Mouse (Mus musculus) heart, embryonic 15.5 days (tissue): ENCODE measurements around the gene Olfr1080. TPM values are rescaled to one million over a fixed set of nuclear protein-coding genes. Genes with fewer than 3 reads are reported as not detected.
"Not testable (repeated sequence)": the region's sequence is repeated elsewhere in the genome, so short reads cannot be mapped to it uniquely, and the experiment has no call there.

Experiments used
- ATAC-seq: fragments of 200-750 bp; cut with Nextera tagmentation; replicated peaks from 2 replicates; pipeline ENCODE4 v1.8.0; 2017; ENCODE audit warnings: low read depth, moderate TSS enrichment; ENCODE audit not compliant: insufficient number of reproducible peaks, insufficient read depth, low FRiP score
- H3K27ac ChIP-seq: fragments of 300-500 bp; sonication (generic); 2 replicates; pipeline ENCODE4 v1.5.1; 2015; ENCODE audit warnings: mild to moderate bottlenecking, inconsistent platforms
- H3K27me3 ChIP-seq: fragments of 300-500 bp; sonication (generic); 2 replicates; pipeline ENCODE4 v1.6.1; 2015; ENCODE audit warnings: inconsistent platforms
- H3K36me3 ChIP-seq: fragments of 300-500 bp; sonication (generic); 2 replicates; pipeline ENCODE4 v1.6.1; 2015; ENCODE audit warnings: mild to moderate bottlenecking, inconsistent platforms
- H3K4me1 ChIP-seq: fragments of 300-500 bp; sonication (generic); replicated peaks from 2 replicates; pipeline ENCODE4 v1.6.1; 2015; ENCODE audit warnings: inconsistent platforms
- H3K4me2 ChIP-seq: fragments of 300-500 bp; sonication (generic); 2 replicates; pipeline ENCODE4 v1.6.1; 2015; ENCODE audit warnings: inconsistent platforms, mild to moderate bottlenecking, moderate library complexity
- H3K4me3 ChIP-seq: fragments of 300-500 bp; sonication (generic); 2 replicates; pipeline ENCODE4 v1.5.1; 2015; ENCODE audit warnings: mild to moderate bottlenecking, inconsistent platforms
- H3K9ac ChIP-seq: fragments of 300-500 bp; sonication (generic); 2 replicates; pipeline ENCODE4 v1.6.1; 2015; ENCODE audit warnings: mild to moderate bottlenecking, inconsistent platforms
- H3K9me3 ChIP-seq: fragments of 300-500 bp; sonication (generic); replicated peaks from 2 replicates; pipeline ENCODE4 v1.6.1; 2016; ENCODE audit warnings: inconsistent platforms
- WGBS: fragments of 180-500 bp; shearing (Covaris S2); methylation state at CpG from one replicate; pipeline ENCODE4 v1.1.7; 2015; ENCODE audit warnings: mixed read lengths; 5-methylcytosine and 5-hydroxymethylcytosine counted together
- polyA plus RNA-seq: library from polyadenylated mRNA; unstranded; fragments of >200 nt; fragmentation: Nextera tagmentation; extraction: Ambion mirVana; gene quantifications from 2 replicates; pipeline ENCODE4 v1.2.1, GENCODE M21; 2015

Gene Olfr1080
- not detected in 2 replicates for polyA plus RNA-seq

DNA sequence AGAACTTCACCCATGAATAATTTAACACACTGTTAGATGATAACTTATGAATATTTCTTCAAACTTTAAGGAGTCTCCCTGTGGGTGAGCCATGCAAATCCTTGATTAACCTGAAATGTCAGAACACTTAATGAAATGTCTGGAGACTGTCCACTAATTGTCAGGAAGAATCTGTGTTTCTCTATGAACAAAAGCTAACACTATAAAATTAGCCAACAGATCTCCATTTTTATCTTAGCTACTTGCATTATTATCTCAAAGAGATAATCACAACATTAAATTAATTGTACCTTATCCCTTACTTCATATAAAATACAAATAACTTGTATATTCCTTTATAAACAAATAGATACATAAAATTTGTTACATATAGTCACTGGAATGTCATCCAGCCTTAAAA lies at the start of gene Olfr1080:
Gene Olfr1080, minus strand, starts transcription at position 101 of the 400 bp plus-strand sequence.
- ATAC-seq, H3K4me3 ChIP-seq, H3K4me2 ChIP-seq, H3K9me3 ChIP-seq, H3K9ac ChIP-seq, H3K27me3 ChIP-seq, H3K4me1 ChIP-seq, H3K36me3 ChIP-seq, H3K27ac ChIP-seq: not testable (repeated sequence)

DNA sequence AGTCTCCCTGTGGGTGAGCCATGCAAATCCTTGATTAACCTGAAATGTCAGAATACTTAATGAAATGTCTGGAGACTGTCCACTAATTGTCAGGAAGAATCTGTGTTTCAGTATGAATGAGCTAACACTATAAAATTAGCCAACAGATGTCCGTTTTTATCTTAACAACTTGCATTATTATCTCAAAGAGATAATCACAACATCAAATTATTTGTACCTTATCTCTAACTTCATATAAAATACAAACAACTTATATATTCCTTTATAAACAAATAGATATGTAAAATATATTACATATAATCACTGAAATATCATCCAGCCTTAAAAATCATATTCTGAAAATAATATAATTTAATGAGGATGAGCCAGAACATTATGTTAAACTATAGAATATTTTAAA lies 40.8 kb upstream of the Olfr1080 start, which contains the start of gene Olfr1082:
Gene Olfr1082, minus strand, starts transcription at position 101 of the 400 bp plus-strand sequence.
- not testable (repeated sequence) for H3K4me3 ChIP-seq, H3K9me3 ChIP-seq, H3K9ac ChIP-seq, H3K4me2 ChIP-seq, H3K27ac ChIP-seq, H3K36me3 ChIP-seq, H3K4me1 ChIP-seq, H3K27me3 ChIP-seq, ATAC-seq
- 29% methylated on average over 1 of the region's 1 CpGs for WGBS

DNA sequence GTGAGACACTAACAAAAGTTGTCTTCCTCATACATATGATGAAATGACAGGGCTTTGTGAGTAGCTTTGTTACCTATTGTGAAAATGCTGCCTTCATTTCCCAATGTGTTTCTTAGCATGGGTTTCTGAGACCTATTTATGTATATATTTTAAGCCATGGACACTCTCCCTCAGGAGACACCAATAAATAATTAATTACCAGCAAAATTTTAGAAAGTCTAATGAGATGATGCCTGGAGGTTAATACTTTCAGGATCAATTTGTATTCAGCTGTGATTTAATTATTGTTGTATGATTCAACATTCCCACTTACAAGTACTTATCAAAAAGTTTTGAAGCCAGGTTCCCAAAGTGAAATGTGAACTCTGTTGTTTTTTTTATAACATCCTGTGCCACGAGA lies 15.7 kb downstream of the Olfr1080 start, which contains the start of gene Olfr1079:
Gene Olfr1079, minus strand, starts transcription at position 101 of the 400 bp plus-strand sequence.
- Histone ChIP-seq H3K27me3 (no peaks in the 10 kb centered on the region), H3K27ac (no peak within 1 kb of the TSS), H3K4me3 (no peak within 1 kb of the TSS), H3K4me1 (no peaks in the 10 kb centered on the region), H3K9ac (no peak within 1 kb of the TSS), H3K36me3 (no peaks in the 10 kb centered on the region), H3K4me2 (no peak within 1 kb of the TSS), H3K9me3 (no peaks in the 10 kb centered on the region)
- no peak for ATAC-seq
- 56% methylated on average over 1 of the region's 1 CpGs for WGBS

DNA sequence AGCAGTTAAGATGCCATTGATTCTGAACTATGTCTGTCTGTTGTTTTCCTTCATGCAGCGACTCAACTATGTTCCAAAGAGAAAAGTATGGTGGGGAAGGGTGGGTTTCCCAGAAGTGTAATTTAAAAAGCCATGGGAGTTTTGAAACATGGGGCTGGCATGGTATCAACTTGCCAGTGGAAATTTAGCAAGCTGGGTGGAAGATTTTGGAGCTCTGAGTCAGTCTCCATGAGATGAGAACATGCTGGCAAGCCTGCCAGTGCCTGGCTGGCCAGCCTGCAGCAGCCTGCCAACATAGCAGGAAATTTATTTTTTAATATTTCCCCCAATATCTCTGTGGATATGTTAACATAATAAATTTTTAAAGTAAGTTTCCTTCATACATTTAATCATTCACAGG lies 27.0 kb downstream of the Olfr1080 start:
- Histone ChIP-seq H3K36me3 (no peaks in the 10 kb centered on the region), H3K9me3 (no peaks in the 10 kb centered on the region), H3K27ac (no peak overlapping the region), H3K4me2 (no peak overlapping the region), H3K4me3 (no peak overlapping the region), H3K9ac (no peak overlapping the region), H3K4me1 (no peaks in the 10 kb centered on the region), H3K27me3 (no peaks in the 10 kb centered on the region)
- ATAC-seq, result no peak
- 58% methylated on average over 1 of the region's 1 CpGs for whole genome bisulfite sequencing

DNA sequence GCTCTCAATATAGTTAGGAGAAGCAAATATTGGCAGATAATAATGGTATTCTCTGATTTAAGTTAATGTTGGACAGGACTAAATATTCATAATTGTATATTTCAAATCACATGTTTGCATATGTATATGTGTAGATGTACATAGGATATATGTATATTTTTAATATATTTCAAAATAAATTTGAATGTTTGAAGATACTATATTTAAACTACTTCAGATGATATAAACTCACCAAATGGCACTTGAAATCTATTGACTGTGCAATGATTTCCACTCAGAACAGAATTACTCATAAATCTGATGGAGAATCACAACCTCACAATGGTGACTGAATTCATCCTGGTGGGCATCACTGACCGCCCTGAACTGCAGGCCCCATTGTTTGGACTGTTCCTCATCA lies 49.9 kb downstream of the Olfr1080 start, which contains the start of gene Olfr1076:
Gene Olfr1076, plus strand, starts transcription at position 301 of the 400 bp plus-strand sequence.
- H3K27me3 ChIP-seq, result no peaks in the 10 kb centered on the region
- WGBS, result 67% methylated on average over 1 of the region's 1 CpGs
- no peak within 1 kb of the TSS for H3K4me2 ChIP-seq
- no peaks in the 10 kb centered on the region for H3K9me3 ChIP-seq
- no peak within 1 kb of the TSS for H3K4me3 ChIP-seq
- H3K36me3 ChIP-seq, result no peaks in the 10 kb centered on the region
- no peak within 1 kb of the TSS for H3K27ac ChIP-seq
- no peak within 1 kb of the TSS for H3K9ac ChIP-seq
- H3K4me1 ChIP-seq, result no peaks in the 10 kb centered on the region
- no peak for ATAC-seq

Other genes starting within 250 kb of the Olfr1080 start
- not detected in 2 replicates for gene Olfr1053, start 243.0 kb downstream of the Olfr1080 start, polyA plus RNA-seq
- not detected in 2 replicates for gene Olfr1054, start 222.8 kb downstream of the Olfr1080 start, polyA plus RNA-seq
- gene Olfr1055, start 208.0 kb downstream of the Olfr1080 start, polyA plus RNA-seq, result not detected in 2 replicates
- not detected in 2 replicates for gene Olfr1056, start 195.8 kb downstream of the Olfr1080 start, polyA plus RNA-seq
- gene Olfr1057, start 179.8 kb downstream of the Olfr1080 start, polyA plus RNA-seq, result not detected in 2 replicates
- gene Olfr1058, start 169.7 kb downstream of the Olfr1080 start, polyA plus RNA-seq, result not detected in 2 replicates
- gene Olfr1061, start 144.2 kb downstream of the Olfr1080 start, polyA plus RNA-seq, result not detected in 2 replicates
- not detected in 2 replicates for gene Olfr1062, start 131.5 kb downstream of the Olfr1080 start, polyA plus RNA-seq
- gene Olfr1065, start 107.6 kb downstream of the Olfr1080 start, polyA plus RNA-seq, result not detected in 2 replicates
- gene Olfr1066, start 102.0 kb downstream of the Olfr1080 start, polyA plus RNA-seq, result not detected in 2 replicates
- not detected in 2 replicates for gene Olfr228, start 70.8 kb downstream of the Olfr1080 start, polyA plus RNA-seq
- gene Olfr1076, start 49.8 kb downstream of the Olfr1080 start, polyA plus RNA-seq, result not detected in 2 replicates
- not detected in 2 replicates for gene Olfr1079, start 15.8 kb downstream of the Olfr1080 start, polyA plus RNA-seq
- not detected in 2 replicates for gene Olfr1082, start 40.7 kb upstream of the Olfr1080 start, polyA plus RNA-seq
- gene Olfr1084, start 81.5 kb upstream of the Olfr1080 start, polyA plus RNA-seq, result not detected in 2 replicates
- not detected in 2 replicates for gene Olfr1085, start 103.8 kb upstream of the Olfr1080 start, polyA plus RNA-seq
- not detected in 2 replicates for gene Olfr1086, start 121.9 kb upstream of the Olfr1080 start, polyA plus RNA-seq
- not detected in 2 replicates for gene Olfr1087, start 140.2 kb upstream of the Olfr1080 start, polyA plus RNA-seq
- not detected in 2 replicates for gene Olfr1089, start 175.5 kb upstream of the Olfr1080 start, polyA plus RNA-seq
- not detected in 2 replicates for gene Olfr1090, start 200.8 kb upstream of the Olfr1080 start, polyA plus RNA-seq
- not detected in 2 replicates for gene Olfr1093, start 224.2 kb upstream of the Olfr1080 start, polyA plus RNA-seq